Mouse (Mus musculus): Measurements from ENCODE around the gene Tnnt1. TPM values are rescaled to one million over a fixed set of nuclear protein-coding genes. Genes with fewer than 3 reads are reported as not detected.

The Tnnt1 gene
- polyA plus RNA-seq, 2 experiments: 238 to 300 TPM

GRCm38 (mm10) chr7:4467801-4468200 is 48.4 kb downstream of the Tnnt1 start:
- Histone ChIP-seq H3K9me3 (ENCODE audit: control insufficient read depth, low read length) (no peaks in the 10 kb centered on the region), H3K36me3 (ENCODE audit: control insufficient read depth, insufficient read depth, low read length) (no peaks in the 10 kb centered on the region), H3K4me3 (replicated peaks; ENCODE audit: low read length) (no peak overlapping the region), H3K4me1 (ENCODE audit: control insufficient read depth, insufficient read depth, low read length) (peaks cover 6% of the 10 kb centered on the region; the same call in 1 of the 2 replicates), H3K9ac (ENCODE audit: low read depth, low read length, severe bottlenecking) (no peak overlapping the region), H3K27ac (replicated peaks; ENCODE audit: low read depth, low read length) (no peak overlapping the region), H3K27me3 (ENCODE audit: control insufficient read depth, insufficient read depth, low read length) (peaks cover 22% of the 10 kb centered on the region), H3K4me2 (replicated peaks; ENCODE audit: low read depth, low read length, severe bottlenecking) (no peak overlapping the region)
- 63% methylated on average over 3 of the region's 3 CpGs for WGBS
- ATAC-seq (ENCODE audit: low FRiP score, low read depth): no peak
- DNase-seq (ENCODE audit: low spot score): no peak
- no peak for TF ChIP-seq POLR2A (IDR thresholded peaks at IDR 0.05; ENCODE audit: borderline replicate concordance, extremely low read depth, insufficient read depth, insufficient read length)

GRCm38 (mm10) chr7:4464194-4464824 is 51.9 kb downstream of the Tnnt1 start:
- WGBS: 7% methylated on average over 12 of the region's 12 CpGs
- H3K9me3 ChIP-seq (ENCODE audit: control insufficient read depth, low read length): no peaks in the 10 kb centered on the region
- ATAC-seq (ENCODE audit: low FRiP score, low read depth): no peak; the same call in 1 of the 2 replicates

GRCm38 (mm10) chr7:4460576-4461434 is 55.4 kb downstream of the Tnnt1 start, which contains the start of gene Eps8l1:
Gene Eps8l1 (plus strand): TSS chr7:4460674.
- H3K9ac ChIP-seq (ENCODE audit: low read depth, low read length, severe bottlenecking): peak within 1 kb of the TSS; percentile 44
- H3K27ac ChIP-seq (replicated peaks; ENCODE audit: low read depth, low read length): no peak within 1 kb of the TSS; the same call in 1 of the 2 replicates
- peak; percentile 44; the same call in 1 of the 2 replicates for ATAC-seq (ENCODE audit: low FRiP score, low read depth)

More at GRCm38 (mm10) chr7:4464194-4464824, 51.9 kb downstream of the Tnnt1 start:
- Histone ChIP-seq H3K27me3 (ENCODE audit: control insufficient read depth, insufficient read depth, low read length) (no peaks in the 10 kb centered on the region), H3K36me3 (ENCODE audit: control insufficient read depth, insufficient read depth, low read length) (no peaks in the 10 kb centered on the region), H3K27ac (replicated peaks; ENCODE audit: low read depth, low read length) (no peak overlapping the region), H3K4me3 (replicated peaks; ENCODE audit: low read length) (no peak overlapping the region), H3K4me2 (replicated peaks; ENCODE audit: low read depth, low read length, severe bottlenecking) (no peak overlapping the region), H3K4me1 (ENCODE audit: control insufficient read depth, insufficient read depth, low read length) (no peaks in the 10 kb centered on the region), H3K9ac (ENCODE audit: low read depth, low read length, severe bottlenecking) (no peak overlapping the region)
- no peak for TF ChIP-seq POLR2A (IDR thresholded peaks at IDR 0.05; ENCODE audit: borderline replicate concordance, extremely low read depth, insufficient read depth, insufficient read length)
- DNase-seq (ENCODE audit: low spot score): no peak

More at GRCm38 (mm10) chr7:4460576-4461434, 55.4 kb downstream of the Tnnt1 start, which contains the start of gene Eps8l1:
- peak within 1 kb of the TSS; percentile 26; the same call in 1 of the 2 replicates for H3K4me2 ChIP-seq (replicated peaks; ENCODE audit: low read depth, low read length, severe bottlenecking)
- no peak for DNase-seq (ENCODE audit: low spot score)
- no peak for TF ChIP-seq POLR2A (IDR thresholded peaks at IDR 0.05; ENCODE audit: borderline replicate concordance, extremely low read depth, insufficient read depth, insufficient read length)
- peak within 1 kb of the TSS; percentile 21 for H3K4me3 ChIP-seq (replicated peaks; ENCODE audit: low read length)
- WGBS: 69% methylated on average over 13 of the region's 16 CpGs
- no peaks in the 10 kb centered on the region for H3K36me3 ChIP-seq (ENCODE audit: control insufficient read depth, insufficient read depth, low read length)
- no peaks in the 10 kb centered on the region for H3K9me3 ChIP-seq (ENCODE audit: control insufficient read depth, low read length)
- H3K27me3 ChIP-seq (ENCODE audit: control insufficient read depth, insufficient read depth, low read length): no peaks in the 10 kb centered on the region
- no peaks in the 10 kb centered on the region for H3K4me1 ChIP-seq (ENCODE audit: control insufficient read depth, insufficient read depth, low read length)

Other genes starting within 250 kb of the Tnnt1 start
- not detected in 2 replicates for gene Ncr1, start 178.7 kb downstream of the Tnnt1 start, polyA plus RNA-seq (2012; rRNA removed)
- gene Ncr1, start 178.7 kb downstream of the Tnnt1 start, polyA plus RNA-seq (2014; fragmentation: Nextera tagmentation; extraction: Ambion mirVana): not detected in 2 replicates
- gene Gp6, start 118.6 kb downstream of the Tnnt1 start, polyA plus RNA-seq (2012; rRNA removed): 0.05 and 0.06 TPM in 2 replicates
- gene Gp6, start 118.6 kb downstream of the Tnnt1 start, polyA plus RNA-seq (2014; fragmentation: Nextera tagmentation; extraction: Ambion mirVana): 0.26 TPM in 1 of 2 replicates, not detected in the other
- 21.2 and 23.5 TPM in 2 replicates for gene Rdh13, start 70.7 kb downstream of the Tnnt1 start, polyA plus RNA-seq (2012; rRNA removed)
- gene Rdh13, start 70.7 kb downstream of the Tnnt1 start, polyA plus RNA-seq (2014; fragmentation: Nextera tagmentation; extraction: Ambion mirVana): 23.9 and 25.2 TPM in 2 replicates
- 6.9 and 10.0 TPM in 2 replicates for gene Eps8l1, start 55.7 kb downstream of the Tnnt1 start, polyA plus RNA-seq (2012; rRNA removed)
- 1.9 and 6.5 TPM in 2 replicates for gene Eps8l1, start 55.7 kb downstream of the Tnnt1 start, polyA plus RNA-seq (2014; fragmentation: Nextera tagmentation; extraction: Ambion mirVana)
- gene Ppp1r12c, start 14.7 kb downstream of the Tnnt1 start, polyA plus RNA-seq (2012; rRNA removed): 89.6 and 103 TPM in 2 replicates
- 59.1 and 68.6 TPM in 2 replicates for gene Ppp1r12c, start 14.7 kb downstream of the Tnnt1 start, polyA plus RNA-seq (2014; fragmentation: Nextera tagmentation; extraction: Ambion mirVana)
- gene Tnni3, start 7.8 kb upstream of the Tnnt1 start, polyA plus RNA-seq (2012; rRNA removed): 10.6 and 11.1 TPM in 2 replicates
- 2.8 and 2.9 TPM in 2 replicates for gene Tnni3, start 7.8 kb upstream of the Tnnt1 start, polyA plus RNA-seq (2014; fragmentation: Nextera tagmentation; extraction: Ambion mirVana)
- gene Dnaaf3, start 16.1 kb upstream of the Tnnt1 start, polyA plus RNA-seq (2012; rRNA removed): 8.3 and 9.5 TPM in 2 replicates
- 0.61 and 1.1 TPM in 2 replicates for gene Dnaaf3, start 16.1 kb upstream of the Tnnt1 start, polyA plus RNA-seq (2014; fragmentation: Nextera tagmentation; extraction: Ambion mirVana)
- 3.9 and 4.2 TPM in 2 replicates for gene Syt5, start 31.2 kb upstream of the Tnnt1 start, polyA plus RNA-seq (2012; rRNA removed)
- 3.4 and 4.3 TPM in 2 replicates for gene Syt5, start 31.2 kb upstream of the Tnnt1 start, polyA plus RNA-seq (2014; fragmentation: Nextera tagmentation; extraction: Ambion mirVana)
- gene Ptprh, start 87.7 kb upstream of the Tnnt1 start, polyA plus RNA-seq (2012; rRNA removed): 0.03 and 0.26 TPM in 2 replicates
- not detected in 2 replicates for gene Ptprh, start 87.7 kb upstream of the Tnnt1 start, polyA plus RNA-seq (2014; fragmentation: Nextera tagmentation; extraction: Ambion mirVana)
- gene Tmem86b, start 115.0 kb upstream of the Tnnt1 start, polyA plus RNA-seq (2012; rRNA removed): 17.2 and 23.1 TPM in 2 replicates
- gene Tmem86b, start 115.0 kb upstream of the Tnnt1 start, polyA plus RNA-seq (2014; fragmentation: Nextera tagmentation; extraction: Ambion mirVana): 1.4 and 2.3 TPM in 2 replicates
- gene Ppp6r1, start 142.6 kb upstream of the Tnnt1 start, polyA plus RNA-seq (2012; rRNA removed): 86.9 and 112 TPM in 2 replicates
- 7.9 and 8.7 TPM in 2 replicates for gene Ppp6r1, start 142.6 kb upstream of the Tnnt1 start, polyA plus RNA-seq (2014; fragmentation: Nextera tagmentation; extraction: Ambion mirVana)
- gene Hspbp1, start 168.7 kb upstream of the Tnnt1 start, polyA plus RNA-seq (2012; rRNA removed): 55.6 and 72.9 TPM in 2 replicates
- 77.5 and 82.5 TPM in 2 replicates for gene Hspbp1, start 168.7 kb upstream of the Tnnt1 start, polyA plus RNA-seq (2014; fragmentation: Nextera tagmentation; extraction: Ambion mirVana)
- 26.4 and 33.0 TPM in 2 replicates for gene Brsk1, start 174.2 kb upstream of the Tnnt1 start, polyA plus RNA-seq (2012; rRNA removed)
- 1.3 and 1.7 TPM in 2 replicates for gene Brsk1, start 174.2 kb upstream of the Tnnt1 start, polyA plus RNA-seq (2014; fragmentation: Nextera tagmentation; extraction: Ambion mirVana)
- gene Tmem150b, start 208.9 kb upstream of the Tnnt1 start, polyA plus RNA-seq (2012; rRNA removed): 0.17 and 0.24 TPM in 2 replicates
- gene Tmem150b, start 208.9 kb upstream of the Tnnt1 start, polyA plus RNA-seq (2014; fragmentation: Nextera tagmentation; extraction: Ambion mirVana): 0.17 and 0.46 TPM in 2 replicates
- gene Kmt5c, start 223.7 kb upstream of the Tnnt1 start, polyA plus RNA-seq (2012; rRNA removed): 161 and 223 TPM in 2 replicates
- gene Kmt5c, start 223.7 kb upstream of the Tnnt1 start, polyA plus RNA-seq (2014; fragmentation: Nextera tagmentation; extraction: Ambion mirVana): 44.4 and 51.2 TPM in 2 replicates
- 91.7 and 127 TPM in 2 replicates for gene Cox6b2, start 236.7 kb upstream of the Tnnt1 start, polyA plus RNA-seq (2012; rRNA removed)
- gene Cox6b2, start 236.7 kb upstream of the Tnnt1 start, polyA plus RNA-seq (2014; fragmentation: Nextera tagmentation; extraction: Ambion mirVana): 44.7 and 48.9 TPM in 2 replicates